Mouse (Mus musculus) Patski (cell line): ENCODE results near the gene Fam131c. TPM values are rescaled to one million over a fixed set of nuclear protein-coding genes. Genes with fewer than 3 reads are reported as not detected.
A peak's percentile ranks its signal among the peaks of the same experiment; 100 is the strongest.

Source experiments
- ATAC-seq: fragments of 100-300 bp; one replicate; pipeline ENCODE4 v1.8.0; 2021
- CTCF ChIA-PET: fragments of 350-600 bp; sonication (Branson Sonifier 250); formaldehyde crosslinking; loops from one replicate; lab custom pipeline; 2022; ENCODE audit warnings: inconsistent platforms; lab: Charles Lee
- POLR2A ChIA-PET: fragments of 350-600 bp; sonication (Branson Sonifier 250); formaldehyde crosslinking; loops from one replicate; lab custom pipeline; 2022; ENCODE audit warnings: antibody characterized with exemption, inconsistent platforms; lab: Charles Lee
- DNase-seq: peaks from one replicate; pipeline ENCODE4 v3.0.0-alpha.2; 2011; ENCODE audit warnings: low read depth, low spot score
- H3K27me3 ChIP-seq: fragments of 371-371 bp; one replicate; pipeline ENCODE4 v1.5.1; 2021
- CTCF ChIP-seq: fragments of 100-300 bp; IDR thresholded peaks from one replicate; pipeline ENCODE4 v1.5.1; 2021
- in situ Hi-C: fragments of 300-500 bp; cut with MboI; formaldehyde crosslinking; loops from 3 replicates; pipeline ENCODE4 v1.11.1; 2018; ENCODE audit warnings: low pct_unique_long_range_greater_than_20kb, mixed read lengths
- polyA plus RNA-seq: library from polyadenylated mRNA; unstranded; gene quantifications from one replicate; pipeline ENCODE4 v1.2.3, GENCODE M21; 2021

The Fam131c gene
- polyA plus RNA-seq, 1 experiment from 2014 or later, result 0.60 TPM

DNA sequence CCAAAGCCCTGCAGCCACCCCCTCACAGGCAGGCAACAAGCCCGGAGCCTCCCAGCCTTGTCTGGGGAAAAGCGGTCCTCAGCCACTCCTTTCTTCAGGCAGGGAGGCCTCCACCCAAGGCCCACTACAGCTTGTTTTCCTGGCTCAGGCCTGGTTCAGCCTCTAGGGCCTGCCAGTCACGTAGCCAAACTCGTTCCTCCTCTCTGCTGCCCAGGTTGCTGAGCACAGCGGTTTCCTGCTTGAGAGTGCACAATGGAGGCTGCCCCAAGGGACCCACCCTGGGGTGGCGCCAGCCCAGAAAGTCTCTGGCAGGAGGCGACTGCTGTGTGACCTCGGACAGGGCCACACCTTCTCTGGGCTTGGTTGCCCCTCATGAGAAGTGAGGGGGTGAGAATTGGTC, 14.2 kb upstream of the Fam131c start:
- DNase-seq, result no peak
- ATAC-seq, result no peak
- in situ Hi-C loops, result no loop called here

DNA sequence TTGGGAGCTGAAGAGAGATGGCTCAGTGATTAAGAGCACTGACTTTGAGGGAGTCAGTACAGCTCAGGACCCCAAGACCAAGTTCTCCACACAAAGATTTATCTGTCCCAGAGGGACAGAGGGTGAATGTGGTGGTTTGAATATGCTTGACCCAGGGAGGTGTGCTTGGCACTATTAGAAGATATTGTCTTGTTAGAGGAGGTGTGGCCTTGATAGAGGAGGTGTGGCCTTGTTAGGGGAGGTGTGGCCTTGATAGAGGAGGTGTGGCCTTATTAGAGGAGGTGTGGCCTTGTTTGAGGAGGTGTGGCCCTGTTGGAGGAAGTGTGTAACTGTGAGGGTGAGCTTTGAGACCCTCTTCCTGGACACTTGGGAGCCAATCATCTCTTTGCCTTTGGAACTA, 10.2 kb upstream of the Fam131c start:
- no peak for TF ChIP-seq CTCF
- in situ Hi-C loops, result no loop called here
- DNase-seq (no peak), ATAC-seq (no peak)
- ChIA-PET CTCF (interaction anchor here (5.7 kb wide), 1 partner anchor 84 kb away, joined by 42 read pairs; no protein-coding TSS in a partner anchor), POLR2A (no interaction called here)
- no peaks in the 10 kb centered on the region for H3K27me3 ChIP-seq

More for the DNA sequence above, 14.2 kb upstream of the Fam131c start:
- TF ChIP-seq CTCF, result no peak
- H3K27me3 ChIP-seq, result no peaks in the 10 kb centered on the region
- ChIA-PET CTCF (no interaction called here), POLR2A (interaction anchor here (0.6 kb wide), 1 partner anchor 74 kb away, joined by 4 read pairs; no protein-coding TSS in a partner anchor)

- CTCF ChIA-PET, result interaction anchor here (1.3 to 5.7 kb wide), 2 partner anchors 85 to 92 kb away, joined by 4 to 42 read pairs; no protein-coding TSS in a partner anchor
- ATAC-seq (no peak), DNase-seq (no peak)
- TF ChIP-seq CTCF, result no peak
- H3K27me3 ChIP-seq, result no peaks in the 10 kb centered on the region
- POLR2A ChIA-PET, result no interaction called here
- in situ Hi-C loops, result no loop called here
These were observed 8.8 kb upstream of the Fam131c start for GRCm38 (mm10) chr4:141359222-141359621.

- H3K27me3 ChIP-seq, result no peaks in the 10 kb centered on the region
- CTCF ChIA-PET, result interaction anchor here (1.1 to 5.7 kb wide), 6 partner anchors 12 to 87 kb away, joined by 3 to 42 read pairs (median 7); no protein-coding TSS in a partner anchor
- ATAC-seq (no peak), DNase-seq (no peak)
- in situ Hi-C loops, result loop anchor here (5.0 to 10.0 kb wide), 2 partner anchors 84 to 216 kb away; partner anchors contain the start of gene Fbxo42
- no peak for TF ChIP-seq CTCF
- POLR2A ChIA-PET, result interaction anchor here (0.6 kb wide), 1 partner anchor 58 kb away, joined by 4 read pairs; no protein-coding TSS in a partner anchor
These were observed 7.2 kb upstream of the Fam131c start for GRCm38 (mm10) chr4:141360846-141361245.

DNA sequence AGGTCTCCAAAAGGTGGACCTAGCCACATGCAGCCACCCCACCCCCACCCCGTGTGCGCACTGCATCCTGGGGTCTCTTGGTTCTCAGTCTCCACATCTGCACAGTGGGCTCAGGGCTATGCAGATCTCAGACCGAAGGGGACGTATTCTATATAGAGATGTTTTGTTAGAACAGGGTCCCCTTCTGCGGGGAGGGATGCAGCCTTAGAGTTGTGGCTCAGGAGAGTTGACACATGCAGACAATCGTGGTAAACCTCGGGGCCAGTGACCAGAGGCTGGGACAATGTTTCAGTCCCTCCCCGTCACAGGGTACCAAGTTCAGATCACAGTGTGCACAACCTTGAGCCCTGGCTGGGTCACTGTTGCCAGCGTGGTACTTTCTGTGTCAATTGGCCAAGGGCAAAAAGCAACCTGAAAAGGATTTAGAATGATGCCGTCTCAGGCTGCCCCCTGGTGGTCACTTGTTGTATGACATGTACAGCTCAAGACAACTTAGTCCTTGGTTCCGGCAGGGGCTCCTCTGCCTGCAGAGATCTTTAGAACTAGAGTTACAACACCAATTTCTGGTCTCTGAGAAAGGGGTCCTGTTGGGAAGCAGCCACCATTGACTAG, 5.0 kb upstream of the Fam131c start:
- no peak for TF ChIP-seq CTCF
- ChIA-PET POLR2A (no interaction called here), CTCF (interaction anchor here (0.7 to 5.7 kb wide), 4 partner anchors 53 to 90 kb away, joined by 3 to 42 read pairs (median 9); no protein-coding TSS in a partner anchor)
- in situ Hi-C loops, result loop anchor here (5.0 to 10.0 kb wide), 2 partner anchors 86 to 218 kb away; partner anchors contain the start of gene Fbxo42
- ATAC-seq (no peak), DNase-seq (no peak)
- no peaks in the 10 kb centered on the region for H3K27me3 ChIP-seq

DNA sequence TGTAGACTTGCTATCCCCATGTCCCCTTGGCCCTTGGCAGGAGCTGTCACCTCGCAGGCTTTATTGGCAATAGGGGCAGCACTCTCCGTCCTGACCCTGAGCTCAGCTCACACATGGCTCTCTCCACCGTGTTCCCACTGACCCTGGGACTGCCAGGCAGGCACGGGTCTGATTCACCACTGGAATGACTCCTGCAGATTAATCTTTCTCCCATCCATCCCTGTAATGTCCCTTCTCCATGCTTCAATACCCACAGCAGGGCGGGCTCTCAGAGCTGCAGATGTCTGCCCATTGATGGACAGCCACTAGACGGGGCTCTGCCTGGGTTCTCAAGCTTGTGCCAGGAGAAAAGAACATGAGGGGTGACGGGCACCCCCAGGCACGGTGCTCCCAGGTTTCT, 2.9 kb upstream of the Fam131c start:
- POLR2A ChIA-PET, result no interaction called here
- no peaks in the 10 kb centered on the region for H3K27me3 ChIP-seq
- DNase-seq (no peak), ATAC-seq (peak; percentile 44)
- in situ Hi-C loops, result loop anchor here (10.0 kb wide), 1 partner anchor 220 kb away; the partner anchor contains the start of gene Fbxo42
- CTCF ChIA-PET, result interaction anchor here (1.2 to 3.6 kb wide), 3 partner anchors 22 to 92 kb away, joined by 3 to 15 read pairs (median 3); no protein-coding TSS in a partner anchor
- no peak for TF ChIP-seq CTCF

- in situ Hi-C loops, result loop anchor here (10.0 kb wide), 1 partner anchor 221 kb away; the partner anchor contains the start of gene Fbxo42
- DNase-seq (no peak), ATAC-seq (peak; percentile 45)
- CTCF ChIA-PET, result interaction anchor here (1.2 to 3.6 kb wide), 2 partner anchors 22 to 93 kb away, joined by 3 to 15 read pairs; no protein-coding TSS in a partner anchor
- POLR2A ChIA-PET, result no interaction called here
- TF ChIP-seq CTCF, result no peak
- no peaks in the 10 kb centered on the region for H3K27me3 ChIP-seq
These were observed 2.1 kb upstream of the Fam131c start for GRCm38 (mm10) chr4:141365876-141366275.

DNA sequence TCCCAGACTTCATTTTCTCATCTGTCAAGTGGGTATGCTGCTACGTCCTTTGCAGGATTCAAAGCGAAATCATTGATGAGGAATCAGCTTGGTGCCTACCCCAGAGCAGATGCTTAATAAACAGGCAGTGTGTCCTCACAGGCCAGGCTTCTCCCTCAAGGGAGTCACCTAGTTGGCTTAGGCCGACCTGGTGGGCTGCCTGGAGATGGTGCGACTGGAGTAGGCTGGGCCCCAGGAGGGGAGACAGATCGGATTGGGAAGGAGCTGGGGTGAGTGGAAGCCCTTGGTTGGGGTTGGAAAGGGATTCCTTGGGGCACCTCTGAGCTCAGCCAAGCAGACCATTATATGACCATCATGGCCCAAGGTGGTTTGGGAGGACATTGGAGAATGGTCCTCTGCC, 4.4 kb downstream of the Fam131c start:
- POLR2A ChIA-PET, result no interaction called here
- in situ Hi-C loops, result no loop called here
- no peak for TF ChIP-seq CTCF
- CTCF ChIA-PET, result interaction anchor here (0.6 kb wide), 1 partner anchor 11 kb away, joined by 3 read pairs; no protein-coding TSS in a partner anchor
- no peaks in the 10 kb centered on the region for H3K27me3 ChIP-seq
- no peak for ATAC-seq
- DNase-seq, result no peak

- no peak for TF ChIP-seq CTCF
- CTCF ChIA-PET, result no interaction called here
- in situ Hi-C loops, result no loop called here
- no peaks in the 10 kb centered on the region for H3K27me3 ChIP-seq
- DNase-seq, result no peak
- POLR2A ChIA-PET, result no interaction called here
- ATAC-seq, result no peak
These were observed 11.7 kb downstream of the Fam131c start for GRCm38 (mm10) chr4:141379674-141380073.

DNA sequence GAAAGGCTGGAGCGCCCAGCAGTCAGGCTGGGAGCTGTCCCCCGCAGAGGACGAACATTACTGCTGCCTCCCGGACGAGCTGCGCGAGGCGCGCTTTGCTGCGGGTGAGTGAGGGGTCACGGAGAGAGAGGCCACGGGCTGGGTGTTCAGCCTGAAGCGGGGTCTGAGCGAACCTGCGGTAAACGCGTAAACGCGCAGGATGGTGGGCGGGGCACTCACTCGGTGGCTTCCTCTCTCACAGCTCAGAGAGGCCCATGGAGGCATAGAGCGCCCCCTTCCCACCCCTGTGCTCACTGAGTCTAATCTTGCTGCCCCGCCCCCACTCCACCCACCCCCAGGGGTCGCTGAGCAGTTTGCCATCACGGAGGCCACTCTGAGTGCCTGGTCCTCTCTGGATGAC, 14.4 kb downstream of the Fam131c start:
- no peak for TF ChIP-seq CTCF
- POLR2A ChIA-PET, result interaction anchor here (1.2 kb wide), 1 partner anchor 10 kb away, joined by 3 read pairs; no protein-coding TSS in a partner anchor
- ATAC-seq (no peak), DNase-seq (no peak)
- CTCF ChIA-PET, result no interaction called here
- in situ Hi-C loops, result no loop called here
- H3K27me3 ChIP-seq, result no peaks in the 10 kb centered on the region
